Mouse (Mus musculus) cerebellum, adult 2 months (tissue): Measurements from ENCODE around the gene Nlgn1.

Source experiments
- CTCF ChIP-seq: fragments of 200-500 bp; IDR thresholded peaks from 2 replicates; pipeline ENCODE4 v1.5.1; 2011; ENCODE audit warnings: low read depth, mild to moderate bottlenecking, control low read depth, low read length, moderate library complexity, borderline replicate concordance; ENCODE audit not compliant: insufficient read depth
- POLR2A ChIP-seq: fragments of 200-500 bp; IDR thresholded peaks from 2 replicates; pipeline ENCODE4 v1.6.1; 2011; ENCODE audit warnings: low read length, control low read depth, borderline replicate concordance; ENCODE audit not compliant: insufficient read depth

DNA sequence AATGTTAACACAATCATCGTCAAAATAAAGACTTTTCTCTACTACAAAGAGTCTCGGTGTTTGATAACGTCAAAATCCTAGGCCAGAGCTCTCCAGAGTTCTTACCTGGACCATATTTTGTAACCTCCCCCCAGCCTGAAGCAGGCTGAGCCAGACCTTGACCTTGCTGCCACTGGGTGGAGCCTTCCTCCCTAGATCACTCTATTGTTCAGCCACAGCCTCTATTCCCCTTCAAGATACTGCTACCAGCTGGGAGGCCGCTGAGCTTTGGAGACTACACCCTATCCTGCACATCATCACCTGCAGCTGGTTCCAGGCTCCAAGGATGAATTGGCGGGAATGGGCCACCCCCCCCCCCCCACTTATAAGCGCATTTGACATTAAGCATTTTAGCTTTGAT is 881.8 kb downstream of the Nlgn1 start:
- TF ChIP-seq CTCF (no peak), POLR2A (no peak)
